Mouse (Mus musculus): ENCODE results near the gene Krtap29-1.

DNA sequence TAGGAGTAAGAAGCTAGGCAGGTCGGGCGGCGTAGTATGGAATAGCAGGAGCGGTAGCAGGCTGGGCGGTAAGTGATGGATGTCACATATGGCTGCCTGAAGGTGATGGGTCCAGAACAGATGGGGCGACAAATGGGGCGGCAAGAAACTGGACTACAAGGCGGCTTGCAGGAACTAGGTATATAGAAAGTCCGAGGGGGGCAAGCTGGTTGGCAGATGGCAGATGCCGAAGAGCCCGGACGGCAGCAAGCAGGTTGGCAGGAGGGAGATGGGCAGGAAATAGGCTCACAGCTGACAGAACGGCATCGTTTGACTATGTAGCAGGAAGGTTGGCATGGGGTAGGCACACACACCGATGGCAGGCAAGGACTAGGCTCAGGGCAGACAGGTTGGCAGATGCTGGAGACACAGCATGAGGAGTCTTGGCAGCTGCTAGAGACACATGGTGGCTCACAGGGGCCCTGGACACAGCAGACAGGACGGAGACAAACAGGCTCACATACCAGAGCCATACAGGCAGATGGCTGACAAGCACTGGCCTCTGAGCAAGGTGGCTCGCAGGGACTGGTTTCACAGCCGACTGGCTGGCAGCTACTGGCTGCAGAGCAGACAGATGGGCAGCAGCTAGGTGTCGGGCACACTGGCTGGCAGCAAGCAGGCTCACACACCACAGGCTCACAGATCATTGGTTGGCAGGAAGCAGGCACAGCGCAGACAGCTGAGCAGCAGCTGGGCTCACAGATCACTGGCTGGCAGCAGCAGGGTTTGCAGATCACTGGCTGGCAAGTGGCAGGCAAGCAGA, 6.6 kb upstream of the Krtap29-1 start:
- TF ChIP-seq GATA1 (IDR thresholded peaks at IDR 0.05; ENCODE audit: borderline replicate concordance, low read length), result no peak
- TF ChIP-seq FLI1 (IDR thresholded peaks at IDR 0.05; ENCODE audit: low read length), result no peak

All from megakaryocyte, embryonic 14.5 days (primary cell).